Mouse (Mus musculus): ENCODE data around the gene Tnfsf10. TPM values are rescaled to one million over a fixed set of nuclear protein-coding genes. Genes with fewer than 3 reads are reported as not detected.
A peak's percentile ranks its signal among the peaks of the same experiment; 100 is the strongest.
"Not testable (repeated sequence)": the region's sequence is repeated elsewhere in the genome, so short reads cannot be mapped to it uniquely, and the experiment has no call there.

The Tnfsf10 gene
- total RNA-seq (2014; fragmentation: Nextera tagmentation) (3.8 and 12.4 TPM in 2 replicates), total RNA-seq (2017) (0.70 and 4.2 TPM in 2 replicates)

DNA sequence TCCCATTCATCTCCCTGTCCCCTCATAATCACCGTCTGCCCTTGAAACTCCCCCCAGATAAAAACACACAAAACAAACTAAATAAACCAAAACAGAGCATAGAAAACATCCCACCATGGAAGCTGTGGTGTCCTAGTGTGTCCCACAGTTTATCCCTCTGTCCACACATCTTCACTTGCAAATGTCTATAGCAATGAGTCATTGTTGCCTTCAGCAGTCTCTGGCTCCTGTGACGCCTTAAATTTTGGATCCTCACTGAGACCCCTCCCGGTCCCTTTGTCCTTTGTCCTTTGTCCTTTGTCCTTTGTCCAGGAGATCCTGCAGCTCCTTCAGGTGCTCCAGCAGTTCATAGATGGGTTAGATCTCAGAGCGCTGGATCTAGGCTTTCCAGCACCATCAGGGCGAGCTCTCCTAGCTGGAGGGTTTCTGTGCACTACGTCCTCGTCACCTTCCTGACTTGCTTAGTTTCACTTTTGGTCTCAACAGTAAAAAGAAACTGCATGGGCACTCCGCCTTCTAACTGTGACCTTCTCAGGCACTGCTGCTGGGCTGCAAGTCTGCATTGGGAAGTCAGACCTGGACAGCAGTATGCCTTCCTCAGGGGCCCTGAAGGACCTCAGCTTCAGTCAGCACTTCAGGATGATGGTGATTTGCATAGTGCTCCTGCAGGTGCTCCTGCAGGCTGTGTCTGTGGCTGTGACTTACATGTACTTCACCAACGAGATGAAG, at the start of gene Tnfsf10:
Gene Tnfsf10 (plus strand): TSS at position 470 of the 729 bp plus-strand sequence.
- ATAC-seq (replicated peaks; ENCODE audit: low FRiP score, low TSS enrichment, poor library complexity, severe bottlenecking): peak; percentile 78

DNA sequence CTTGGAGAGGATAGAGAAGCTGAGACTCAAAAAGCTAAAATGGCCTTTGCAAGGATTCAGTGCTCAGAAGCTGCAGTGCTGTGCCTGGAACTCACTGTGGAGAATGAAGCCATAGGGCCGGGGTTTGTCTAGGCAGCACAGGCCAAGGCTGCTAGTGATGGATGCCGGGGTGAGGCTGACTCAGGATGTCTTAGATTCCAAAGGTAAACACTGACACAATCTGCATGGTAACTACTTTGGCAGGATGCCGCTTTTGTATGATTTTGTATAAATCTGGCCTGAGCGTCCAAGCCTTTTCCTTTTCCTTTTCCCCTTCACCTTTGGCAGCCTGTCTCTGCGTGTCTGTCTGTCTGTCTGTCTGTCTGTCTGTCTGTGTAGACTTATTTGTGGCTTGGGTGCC, 49.5 kb upstream of the Tnfsf10 start:
- no peak for ATAC-seq (replicated peaks; ENCODE audit: low FRiP score, low TSS enrichment, poor library complexity, severe bottlenecking)

DNA sequence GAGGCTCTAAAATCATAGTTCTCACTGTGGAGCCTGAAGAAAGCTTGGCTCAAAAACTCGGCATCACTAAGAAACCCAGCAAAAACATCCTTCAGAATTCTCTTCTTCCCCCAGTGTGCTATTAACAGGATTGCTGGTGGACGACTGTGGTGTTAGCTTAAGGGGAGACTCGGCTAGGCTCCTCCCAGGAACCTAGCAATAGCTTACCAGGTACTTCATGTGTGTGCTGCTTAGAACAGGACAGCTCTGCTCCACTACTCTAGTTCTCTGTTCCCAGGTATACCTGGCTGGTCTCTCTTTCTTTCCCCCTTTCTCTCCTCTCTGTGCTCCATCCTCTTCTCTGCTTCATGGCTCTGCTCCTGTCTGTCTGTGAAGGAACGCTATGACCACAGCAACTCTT, 48.9 kb upstream of the Tnfsf10 start:
- no peak for ATAC-seq (replicated peaks; ENCODE audit: low FRiP score, low TSS enrichment, poor library complexity, severe bottlenecking)

DNA sequence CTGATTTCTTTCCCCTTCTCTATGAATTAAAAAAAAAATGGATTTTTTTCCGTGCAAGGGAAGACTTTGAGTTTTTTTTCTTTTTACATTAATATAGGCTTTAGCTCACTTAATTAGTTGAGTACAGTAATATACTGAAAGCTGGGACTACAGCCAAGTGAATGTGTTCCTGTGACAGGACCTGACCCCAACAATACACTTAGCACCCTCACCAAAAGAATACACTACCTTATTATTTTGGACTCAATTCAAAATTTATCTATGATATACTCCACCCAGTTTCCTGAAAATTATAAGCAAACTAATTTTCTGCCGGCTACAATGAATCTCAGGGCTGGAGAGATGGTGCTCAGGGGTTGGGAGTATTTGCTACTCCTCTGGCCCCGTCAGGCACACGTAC, 47.7 kb upstream of the Tnfsf10 start:
- ATAC-seq (replicated peaks; ENCODE audit: low FRiP score, low TSS enrichment, poor library complexity, severe bottlenecking): no peak

DNA sequence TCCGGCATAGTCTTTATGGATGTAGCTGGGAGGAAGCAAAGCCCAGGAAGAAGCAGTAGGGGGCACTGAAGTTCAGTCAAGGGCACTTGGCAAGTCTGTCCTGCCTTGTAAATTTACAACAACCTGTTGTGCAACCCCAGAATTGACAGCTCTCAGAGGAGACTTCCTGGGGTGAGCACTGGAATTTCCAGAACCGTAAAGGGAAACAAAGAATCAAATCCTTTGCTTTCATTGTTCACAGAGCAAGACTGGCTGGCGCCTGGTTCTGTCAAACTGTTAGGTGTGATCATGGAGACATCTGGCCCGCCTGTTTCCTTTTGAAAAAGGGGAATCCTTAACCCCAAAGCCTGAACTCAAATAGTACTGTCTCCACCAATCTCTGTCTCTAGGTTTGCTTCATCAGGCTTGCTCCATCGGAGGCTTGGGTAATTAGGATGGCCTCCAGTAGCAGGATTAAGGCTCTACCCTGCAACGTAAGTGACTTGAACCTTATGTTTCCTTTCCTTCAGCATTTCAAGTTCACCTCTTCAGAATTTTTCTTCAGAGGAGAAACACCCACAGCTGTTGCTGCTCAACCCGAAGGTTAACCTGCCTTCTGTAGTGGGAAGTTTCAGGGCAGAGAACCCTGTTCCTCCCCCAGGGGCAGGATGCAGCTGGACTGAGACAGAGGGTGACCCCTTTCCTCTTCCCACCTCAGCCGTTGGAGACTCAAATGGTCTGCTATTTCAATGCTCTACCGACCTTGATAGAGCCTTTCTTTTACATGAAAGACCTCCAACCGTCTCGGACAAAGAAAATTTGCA, 46.5 kb upstream of the Tnfsf10 start:
- ATAC-seq (replicated peaks; ENCODE audit: low FRiP score, low TSS enrichment, poor library complexity, severe bottlenecking): peak; percentile 86

DNA sequence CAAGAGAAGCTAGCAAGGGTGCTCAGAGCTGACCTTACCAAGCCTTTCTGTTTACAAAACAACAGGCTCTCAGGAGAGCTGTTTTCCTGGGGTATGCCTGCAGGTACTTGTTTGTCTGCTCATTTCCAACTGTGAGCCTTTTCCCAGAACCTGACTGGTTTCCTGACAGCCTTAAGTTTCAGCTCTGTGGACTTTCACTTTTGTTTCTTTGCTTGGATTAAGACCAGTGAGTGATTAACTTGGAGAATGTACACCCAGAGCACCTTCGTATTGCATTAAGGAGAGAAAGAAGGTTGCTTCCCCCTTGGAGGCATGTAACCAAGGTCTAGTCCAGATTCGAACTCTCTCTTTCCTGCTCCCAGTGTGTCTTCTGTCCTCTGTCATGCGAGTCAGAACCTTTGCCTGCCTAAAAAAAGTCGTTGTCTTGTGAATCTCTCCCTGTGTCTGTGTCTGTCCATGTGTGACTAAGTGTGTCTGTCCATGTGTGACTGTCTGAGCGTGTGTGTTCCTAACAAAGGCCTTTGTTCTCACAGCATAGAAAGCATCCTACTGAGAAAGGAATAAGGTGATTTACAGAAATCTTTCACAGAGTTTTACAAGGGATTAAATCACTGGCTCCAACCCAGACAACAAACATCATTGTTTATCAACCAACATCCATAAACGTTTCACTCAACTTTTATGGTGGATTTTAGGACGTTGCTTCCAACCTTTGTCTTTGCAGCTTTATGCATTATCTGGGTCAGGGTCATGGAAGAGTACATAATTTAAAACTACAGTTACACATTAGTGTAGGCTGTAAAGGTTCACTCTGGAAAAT, 43.7 kb upstream of the Tnfsf10 start:
- no peak for ATAC-seq (replicated peaks; ENCODE audit: low FRiP score, low TSS enrichment, poor library complexity, severe bottlenecking)

DNA sequence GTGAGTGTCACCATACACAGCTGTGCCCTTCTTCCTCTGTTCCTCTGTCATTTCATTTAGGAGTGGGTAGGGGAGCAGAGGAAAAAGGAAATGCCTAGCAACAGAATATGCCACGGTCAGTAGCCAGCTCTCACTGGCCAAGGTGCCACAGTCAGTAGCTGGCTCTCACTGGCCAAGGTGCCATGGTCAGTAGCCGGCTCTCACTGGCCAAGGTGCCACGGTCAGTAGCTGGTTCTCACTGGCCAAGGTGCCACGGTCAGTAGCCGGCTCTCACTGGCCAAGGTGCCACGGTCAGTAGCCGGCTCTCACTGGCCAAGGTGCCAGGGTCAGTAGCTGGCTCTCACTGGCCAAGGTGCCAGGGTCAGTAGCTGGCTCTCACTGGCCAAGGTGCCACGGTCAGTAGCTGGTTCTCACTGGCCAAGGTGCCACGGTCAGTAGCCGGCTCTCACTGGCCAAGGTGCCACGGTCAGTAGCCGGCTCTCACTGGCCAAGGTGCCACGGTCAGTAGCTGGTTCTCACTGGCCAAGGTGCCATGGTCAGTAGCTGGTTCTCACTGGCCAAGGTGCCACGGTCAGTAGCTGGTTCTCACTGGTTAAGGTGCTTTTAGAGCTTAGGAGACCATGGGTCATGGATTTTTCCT, 37.4 kb upstream of the Tnfsf10 start:
- ATAC-seq (replicated peaks; ENCODE audit: low FRiP score, low TSS enrichment, poor library complexity, severe bottlenecking): not testable (repeated sequence)

DNA sequence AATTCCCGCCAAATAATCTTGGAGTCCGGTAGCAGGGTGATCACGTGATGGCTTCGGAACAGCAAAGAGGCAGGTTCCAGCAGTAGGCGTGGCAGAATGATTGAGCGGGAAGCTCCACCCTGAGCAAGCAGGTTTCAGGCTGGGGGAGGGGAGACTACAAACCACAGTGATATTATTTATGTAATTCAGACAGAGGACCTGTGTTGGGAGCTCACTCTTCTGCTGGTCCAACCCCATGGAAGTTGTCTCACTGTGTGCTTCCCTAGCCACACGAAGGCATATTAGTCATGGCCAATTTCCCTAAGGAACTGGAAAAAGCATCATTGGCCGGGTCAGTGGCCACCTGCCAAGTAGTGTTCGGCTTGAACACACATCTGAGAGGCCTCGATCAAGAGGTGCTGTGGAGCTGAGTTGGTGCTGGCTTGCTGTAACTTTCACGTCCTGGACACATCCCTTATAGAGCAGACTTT, 36.5 kb upstream of the Tnfsf10 start:
- peak; percentile 36 for ATAC-seq (replicated peaks; ENCODE audit: low FRiP score, low TSS enrichment, poor library complexity, severe bottlenecking)

DNA sequence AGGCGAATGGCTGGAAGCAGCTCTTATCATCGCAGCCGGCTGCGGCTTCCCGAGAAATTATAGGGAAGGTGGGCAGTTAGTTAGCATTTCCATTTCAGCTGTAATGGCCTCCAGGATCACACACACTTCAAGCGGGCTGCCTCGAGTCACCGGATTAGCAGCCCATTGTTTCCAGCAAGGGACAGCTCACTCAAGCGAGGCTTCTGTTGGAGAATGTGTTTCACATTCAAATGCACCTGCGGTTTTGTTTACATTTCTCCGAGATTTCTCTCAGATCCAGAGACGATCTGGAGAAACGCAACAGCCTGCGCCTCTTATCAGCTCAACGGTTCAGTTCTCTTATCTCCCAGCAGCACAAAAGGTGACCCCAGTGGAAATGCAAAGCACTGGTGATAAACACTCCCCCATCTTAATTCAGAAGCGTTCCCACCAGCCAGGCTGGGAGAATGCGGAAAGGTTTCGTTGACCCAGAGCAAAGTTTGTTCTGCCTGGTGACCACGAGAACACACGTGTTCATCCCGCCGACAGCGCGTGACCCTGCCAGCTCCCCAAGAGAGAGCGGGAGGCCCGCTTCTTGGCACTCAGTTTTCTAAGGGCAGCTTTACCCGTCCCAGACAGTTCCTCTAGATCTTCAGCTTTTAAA, 33.6 kb upstream of the Tnfsf10 start:
- peak; percentile 73 for ATAC-seq (replicated peaks; ENCODE audit: low FRiP score, low TSS enrichment, poor library complexity, severe bottlenecking)

DNA sequence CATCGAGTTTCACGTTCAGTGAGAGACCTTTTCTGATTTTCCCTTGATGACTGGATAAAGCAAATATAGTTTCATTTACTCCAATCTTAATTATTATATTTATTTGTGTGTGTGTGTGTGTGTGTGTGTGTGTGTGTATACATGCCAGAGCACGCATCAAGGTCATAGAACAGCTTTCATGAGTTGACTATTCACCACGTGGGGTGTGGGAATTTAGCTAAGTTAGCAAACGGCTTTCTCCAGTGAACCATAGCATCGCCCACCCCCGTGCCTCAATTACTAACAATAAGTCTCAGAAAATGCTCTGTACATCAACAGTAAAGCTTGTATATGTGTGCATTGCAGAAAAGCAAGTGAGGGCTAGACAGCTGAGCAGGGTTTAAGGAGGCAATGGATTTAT, 33.0 kb upstream of the Tnfsf10 start:
- no peak for ATAC-seq (replicated peaks; ENCODE audit: low FRiP score, low TSS enrichment, poor library complexity, severe bottlenecking)

DNA sequence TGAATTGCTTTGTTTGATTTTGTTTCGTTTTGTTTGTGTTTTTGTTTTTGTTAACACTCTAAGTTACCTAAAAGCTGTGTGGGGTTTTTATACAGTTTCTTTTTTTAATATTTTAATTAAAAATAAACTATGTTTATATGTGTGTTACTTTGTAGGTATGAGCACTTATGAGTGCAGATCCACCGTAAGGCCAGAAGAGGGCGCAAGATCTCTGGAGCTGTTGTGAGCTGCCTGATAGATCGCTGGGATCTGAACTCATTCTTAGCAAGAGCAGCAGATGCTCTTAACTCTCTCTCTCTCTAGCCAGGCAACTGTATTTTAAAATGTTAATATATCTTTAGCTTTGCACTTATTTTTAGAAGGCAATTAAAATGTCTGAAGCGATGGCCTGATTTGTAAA, 32.6 kb upstream of the Tnfsf10 start:
- ATAC-seq (replicated peaks; ENCODE audit: low FRiP score, low TSS enrichment, poor library complexity, severe bottlenecking): no peak

DNA sequence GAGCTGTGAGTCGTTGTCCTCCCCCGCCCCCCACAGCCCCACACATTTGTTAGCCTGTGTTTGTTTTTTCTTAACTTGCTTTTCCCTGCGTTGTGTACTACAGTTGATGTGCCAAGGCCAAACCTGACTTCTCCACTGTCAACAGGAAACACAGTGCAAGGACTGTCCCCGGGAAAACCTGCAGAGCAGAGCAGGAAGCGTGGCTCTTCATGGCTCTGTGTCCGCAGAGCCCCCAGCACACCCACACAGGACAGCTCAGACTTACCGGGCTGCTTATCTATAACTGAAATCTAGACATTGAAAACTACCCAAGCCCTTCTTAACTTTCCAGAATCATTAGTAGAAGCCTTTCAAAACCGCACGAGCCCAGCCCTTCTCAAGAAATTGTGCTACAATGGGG, 31.8 kb upstream of the Tnfsf10 start:
- ATAC-seq (replicated peaks; ENCODE audit: low FRiP score, low TSS enrichment, poor library complexity, severe bottlenecking): no peak

DNA sequence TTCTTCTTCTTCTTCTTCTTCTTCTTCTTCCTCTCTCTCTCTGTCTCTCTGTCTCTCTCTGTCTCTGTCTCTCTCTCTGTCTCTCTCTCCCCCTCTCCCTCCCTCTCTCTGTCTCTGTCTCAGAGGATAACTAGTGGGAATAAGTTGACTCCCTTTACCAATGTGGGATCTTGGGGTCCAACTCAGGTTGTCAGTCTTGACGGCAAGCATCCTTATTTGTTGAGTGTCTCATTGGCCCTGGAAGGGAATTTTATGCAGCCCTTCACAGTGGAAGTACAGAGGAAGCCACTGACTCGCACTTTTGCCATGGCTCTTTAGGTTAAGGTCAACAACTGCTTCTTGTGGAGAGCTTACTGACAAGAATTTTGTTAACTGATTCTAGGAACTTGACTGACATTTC, 28.5 kb upstream of the Tnfsf10 start:
- no peak for ATAC-seq (replicated peaks; ENCODE audit: low FRiP score, low TSS enrichment, poor library complexity, severe bottlenecking)

DNA sequence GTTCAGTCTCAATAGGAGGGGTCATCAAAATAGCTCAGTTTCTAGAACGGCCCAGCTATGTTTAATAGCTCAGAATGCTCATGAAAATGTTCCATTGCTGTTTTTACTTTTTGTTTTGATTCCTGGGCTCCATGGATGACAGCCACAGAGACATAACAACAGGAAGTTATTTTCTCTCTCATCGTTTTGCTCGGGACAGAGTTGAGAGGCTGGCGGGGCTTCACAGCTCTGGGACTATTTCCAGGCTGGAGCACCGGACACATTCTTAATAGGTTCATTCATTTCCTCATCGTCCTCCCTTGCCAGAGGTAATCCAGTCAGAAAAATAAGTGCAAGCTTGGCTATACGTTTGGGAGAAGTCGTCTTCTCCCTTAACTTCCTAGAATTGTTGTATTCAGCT, 27.9 kb upstream of the Tnfsf10 start:
- ATAC-seq (replicated peaks; ENCODE audit: low FRiP score, low TSS enrichment, poor library complexity, severe bottlenecking): no peak

DNA sequence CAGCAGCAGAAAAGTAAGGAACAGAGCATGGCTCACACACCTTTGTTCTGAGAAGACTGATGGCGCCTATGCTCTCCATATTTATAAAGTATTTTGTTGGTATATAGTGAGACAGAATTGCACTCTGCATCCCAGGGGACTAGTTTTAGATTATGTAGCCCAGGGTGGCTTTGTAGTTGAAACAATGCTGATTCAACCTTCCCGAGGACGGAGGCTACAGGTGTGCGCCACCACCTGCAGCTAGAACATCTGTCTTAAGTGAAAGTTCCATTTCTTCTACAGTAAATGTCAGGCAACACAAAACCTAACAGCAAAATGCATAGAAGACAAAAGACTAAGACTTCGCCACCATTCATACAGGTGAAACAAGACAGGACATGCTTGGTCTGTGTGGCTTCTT, 26.5 kb upstream of the Tnfsf10 start:
- ATAC-seq (replicated peaks; ENCODE audit: low FRiP score, low TSS enrichment, poor library complexity, severe bottlenecking): no peak

DNA sequence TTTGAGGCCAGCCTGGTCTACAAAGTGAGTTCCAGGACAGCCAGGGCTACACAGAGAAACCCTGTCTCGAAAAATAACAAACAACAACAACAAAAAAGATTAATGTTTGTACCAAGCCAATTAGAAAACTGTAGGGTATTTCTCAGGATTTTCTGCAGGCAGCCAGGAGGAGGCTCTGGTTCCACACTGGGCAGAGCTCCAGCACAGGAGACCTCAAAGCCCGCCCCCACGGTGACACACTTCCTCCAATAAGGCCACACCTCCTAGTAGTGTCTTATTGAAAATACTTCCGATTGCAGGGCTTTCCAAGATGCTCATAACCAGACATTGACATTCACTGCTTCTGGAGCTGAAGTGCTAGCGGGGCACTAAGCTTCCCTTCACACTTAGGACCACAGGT, 25.9 kb upstream of the Tnfsf10 start:
- ATAC-seq (replicated peaks; ENCODE audit: low FRiP score, low TSS enrichment, poor library complexity, severe bottlenecking): peak; percentile 90

DNA sequence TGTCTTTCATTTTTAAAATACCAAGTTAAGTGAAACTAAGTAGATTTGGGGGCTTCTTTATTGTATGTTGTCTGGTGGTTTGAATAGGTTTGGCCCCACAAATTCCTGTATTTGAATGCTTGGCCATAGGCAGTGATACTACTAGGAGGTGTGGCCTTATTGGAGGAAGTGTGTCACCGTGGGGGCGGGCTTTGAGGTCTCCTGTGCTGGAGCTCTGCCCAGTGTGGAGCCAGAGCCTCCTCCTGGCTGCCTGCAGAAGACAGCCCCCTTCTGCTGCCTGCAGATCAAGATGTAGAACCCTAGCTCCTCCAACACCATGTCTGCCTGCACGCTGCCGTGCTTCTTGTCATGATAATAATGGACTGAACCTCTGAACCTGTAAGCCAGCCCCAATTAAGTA, 25.4 kb upstream of the Tnfsf10 start:
- ATAC-seq (replicated peaks; ENCODE audit: low FRiP score, low TSS enrichment, poor library complexity, severe bottlenecking): peak; percentile 87

DNA sequence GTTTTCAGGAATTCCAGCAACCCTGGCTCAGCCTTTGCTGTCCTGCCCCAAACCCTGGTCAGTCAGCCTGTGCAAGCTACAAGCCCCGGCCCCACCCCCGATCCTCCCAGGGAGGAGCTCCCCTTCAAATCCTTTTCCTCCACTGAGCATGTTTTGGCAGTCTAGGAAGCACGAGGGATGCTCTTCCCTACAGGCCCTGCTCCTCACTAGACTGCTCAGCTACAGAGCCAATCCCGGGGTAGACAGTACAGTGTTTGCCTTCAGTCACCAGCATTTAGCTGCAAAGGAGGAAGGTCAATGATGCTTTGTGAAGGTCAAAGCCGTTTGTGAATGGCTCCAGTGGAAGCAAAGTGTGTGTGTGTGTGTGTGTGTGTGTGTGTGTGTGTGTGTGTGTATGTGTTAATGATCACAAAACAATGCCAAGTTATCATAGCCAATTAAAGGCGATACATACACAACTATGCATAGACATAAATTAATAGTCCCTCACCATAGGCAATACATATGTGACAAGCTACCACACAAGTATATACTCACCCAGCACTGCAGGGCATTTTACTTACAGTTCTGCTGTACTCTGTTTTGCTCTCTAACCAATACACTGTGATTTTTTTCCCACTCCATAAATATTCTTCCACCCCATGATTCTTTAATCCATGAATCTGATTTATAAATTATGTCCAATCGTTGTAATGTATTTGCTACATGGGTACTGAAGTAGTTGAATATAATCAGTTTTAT, 23.0 kb upstream of the Tnfsf10 start:
- ATAC-seq (replicated peaks; ENCODE audit: low FRiP score, low TSS enrichment, poor library complexity, severe bottlenecking): no peak
